Mouse (Mus musculus) layer of hippocampus, postnatal 36 days (tissue): ENCODE results near the gene Olfr447. TPM values are rescaled to one million over a fixed set of nuclear protein-coding genes. Genes with fewer than 3 reads are reported as not detected.

Experiments
- DNase-seq, 2 experiments: peaks; one replicate each; pipeline ENCODE4 v3.0.0; 2022
- total RNA-seq, 2 experiments: library from RNA; stranded (reverse); gene quantifications; 2 replicates each; pipeline ENCODE4 v1.2.3; 2021

The Olfr447 gene
- not detected for total RNA-seq

DNA sequence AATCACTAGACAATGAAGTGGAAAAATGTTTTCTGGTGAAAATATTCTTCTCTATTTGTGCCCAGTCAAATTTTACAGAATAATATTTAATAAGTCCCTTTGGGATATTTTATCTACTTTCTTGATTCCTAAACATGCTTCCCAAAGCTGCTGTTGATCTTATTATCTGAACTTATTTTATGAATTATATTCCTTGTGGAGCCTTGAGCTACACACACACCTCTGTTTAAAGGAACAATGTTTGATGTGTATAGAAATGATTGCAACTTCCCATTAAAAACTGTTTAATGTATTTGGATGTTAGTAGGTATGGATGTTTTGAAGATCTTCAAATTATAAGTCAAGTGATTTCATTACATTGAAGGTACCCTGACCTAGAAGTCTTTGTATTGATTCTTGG is at the start of gene Olfr447:
TSS of gene Olfr447 (plus strand) at position 301 of the 400 bp plus-strand sequence.
- DNase-seq: no peak

DNA sequence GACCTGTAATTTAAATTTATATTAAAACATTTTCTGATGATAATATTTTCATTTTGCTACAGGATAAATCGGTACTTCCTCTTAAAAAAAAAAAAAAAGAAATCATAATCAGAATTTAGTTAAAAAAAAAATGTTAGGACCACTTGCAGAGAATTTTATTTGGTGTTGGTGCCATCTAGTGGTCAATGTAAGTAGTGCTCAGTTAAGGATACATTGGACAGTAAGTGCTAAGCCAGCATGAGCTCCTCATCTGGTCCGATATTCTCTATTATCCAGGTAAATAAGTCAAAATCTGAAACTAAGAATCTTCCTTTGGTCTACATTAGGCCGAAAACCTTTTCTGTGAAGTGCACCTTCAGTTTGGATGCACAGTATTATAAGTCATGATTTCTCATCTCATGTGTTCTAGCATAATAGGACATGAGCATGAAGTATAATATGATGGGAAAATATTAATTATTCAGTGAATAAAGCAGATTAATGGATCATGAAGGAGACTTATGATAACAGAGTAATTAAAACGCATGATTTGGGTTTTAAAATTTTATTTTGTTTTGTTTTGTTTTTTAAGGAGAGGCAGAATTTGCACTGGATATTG is 48.4 kb upstream of the Olfr447 start:
- DNase-seq: peak in 1 of 2 experiments; percentile 12

- no peak for DNase-seq
Measured at GRCm38 (mm10) chr6:42869695-42870094, 39.0 kb upstream of the Olfr447 start.

- no peak for DNase-seq
Measured at GRCm38 (mm10) chr6:42876323-42876722, 32.4 kb upstream of the Olfr447 start.

DNA sequence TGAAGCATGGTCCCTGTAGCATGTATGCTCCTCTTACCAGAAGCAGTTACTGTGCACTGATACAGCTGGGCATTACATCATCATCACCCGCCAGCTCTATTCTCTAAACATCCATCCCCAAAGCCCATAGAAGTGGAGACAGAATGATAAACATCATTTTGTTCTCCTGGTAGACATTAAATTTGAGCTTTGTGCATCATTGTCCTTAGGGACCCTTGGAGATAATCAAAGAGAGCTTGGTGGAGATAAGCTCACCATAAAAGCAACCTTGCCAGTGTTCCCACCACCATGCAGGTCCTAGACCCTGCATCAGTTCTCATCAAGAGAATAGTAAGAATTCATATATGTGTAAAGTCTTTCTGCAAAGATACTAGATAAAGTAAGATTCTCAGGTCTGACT is 18.5 kb upstream of the Olfr447 start, which contains the start of gene Olfr448:
TSS of gene Olfr448 (plus strand) at position 301 of the 400 bp plus-strand sequence.
- DNase-seq: no peak

GRCm38 (mm10) chr6:42900345-42900744 is 8.3 kb upstream of the Olfr447 start:
- DNase-seq: no peak

DNA sequence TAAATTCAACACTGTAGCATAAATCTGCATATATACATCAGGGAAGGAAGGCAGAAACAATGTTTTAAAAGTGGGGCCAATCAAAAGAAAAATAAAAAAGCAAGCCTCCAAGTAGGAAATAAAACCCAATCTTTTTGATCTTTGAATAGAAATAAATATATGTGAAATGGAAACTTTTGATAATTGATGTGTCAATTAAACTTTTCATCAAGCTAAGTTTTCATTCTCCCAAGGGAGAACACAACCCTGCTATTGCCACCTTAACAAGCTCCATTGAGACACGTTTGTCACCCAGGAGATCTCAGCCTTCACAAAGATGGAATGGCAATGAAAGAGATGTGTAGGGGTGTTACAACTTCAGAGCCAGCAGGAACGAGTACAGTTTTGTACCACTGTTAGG is 12.4 kb downstream of the Olfr447 start, which contains the start of gene Olfr446:
TSS of gene Olfr446 (plus strand) at position 301 of the 400 bp plus-strand sequence.
- DNase-seq: no peak

GRCm38 (mm10) chr6:42948767-42949166 is 40.1 kb downstream of the Olfr447 start, which contains the start of gene Olfr444:
Olfr444 (plus strand) TSS chr6:42949067.
- no peak for DNase-seq

Other genes with a start within 250 kb of the Olfr447 start
- 100 to 1,000 TPM; 221 to 227 TPM for gene Tcaf1, start 198.8 kb upstream of the Olfr447 start, total RNA-seq
- not detected for gene Olfr453, start 169.5 kb upstream of the Olfr447 start, total RNA-seq
- gene Olfr38, start 152.5 kb upstream of the Olfr447 start, total RNA-seq: not detected
- not detected for gene Olfr452, start 123.8 kb upstream of the Olfr447 start, total RNA-seq
- gene Olfr450, start 96.9 kb upstream of the Olfr447 start, total RNA-seq: not detected
- gene Olfr449, start 74.5 kb upstream of the Olfr447 start, total RNA-seq: not detected
- gene Olfr448, start 18.4 kb upstream of the Olfr447 start, total RNA-seq: not detected
- gene Olfr446, start 12.5 kb downstream of the Olfr447 start, total RNA-seq: not detected
- not detected for gene Olfr444, start 40.2 kb downstream of the Olfr447 start, total RNA-seq
- not detected for gene Olfr441, start 197.5 kb downstream of the Olfr447 start, total RNA-seq
- not detected for gene Olfr237-ps1, start 237.7 kb downstream of the Olfr447 start, total RNA-seq